Mouse (Mus musculus): ENCODE measurements around the gene Capn7.

DNA sequence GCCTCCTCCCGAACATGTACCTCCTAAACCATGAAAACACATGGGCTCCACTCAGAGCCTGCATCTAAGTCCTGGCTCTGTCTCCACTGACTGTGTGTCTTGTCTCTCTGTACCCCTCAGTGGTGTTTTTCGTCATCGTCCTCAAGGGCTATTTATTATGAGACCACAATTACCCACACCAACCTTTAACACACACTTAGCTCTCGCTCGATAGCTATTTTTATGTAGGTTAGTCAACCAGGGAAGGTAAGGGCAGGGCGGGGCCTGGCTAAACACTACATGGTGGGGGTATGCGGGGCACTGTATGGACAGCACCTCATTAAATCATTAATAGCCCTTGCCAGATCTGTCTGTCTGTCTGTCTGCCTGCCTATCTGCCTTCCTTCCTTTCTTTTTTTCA is 84.1 kb downstream of the Capn7 start:
- TF ChIP-seq MAX (IDR thresholded peaks at IDR 0.05; ENCODE audit: low read depth) (no peak), POLR2AphosphoS2 (IDR thresholded peaks at IDR 0.05; ENCODE audit: insufficient read length, low read depth) (no peak), E2F4 (IDR thresholded peaks at IDR 0.05; ENCODE audit: insufficient read depth) (no peak), MYOG (IDR thresholded peaks at IDR 0.05; ENCODE audit: control insufficient read depth in 1 of 3, insufficient read depth in 1 of 3, insufficient read length in 2 of 3, low read depth in 2 of 3) (no peak), CEBPB (IDR thresholded peaks at IDR 0.05; ENCODE audit: insufficient read depth, poor library complexity, severe bottlenecking) (no peak), USF1 (IDR thresholded peaks at IDR 0.05; ENCODE audit: low read depth) (no peak)
